Mouse (Mus musculus): Measurements from ENCODE around the gene Osbpl11. TPM values are rescaled to one million over a fixed set of nuclear protein-coding genes. Genes with fewer than 3 reads are reported as not detected.

Gene Osbpl11
- polyA plus RNA-seq (2015; fragmentation: Nextera tagmentation; extraction: Ambion mirVana), result 19.7 and 19.9 TPM in 2 replicates

GRCm38 (mm10) chr16:33184901-33185260 is at the start of gene Osbpl11:
TSS of gene Osbpl11 (plus strand) at chr16:33185071.

GRCm38 (mm10) chr16:33251194-33252051 is 66.6 kb downstream of the Osbpl11 start, which contains the start of gene Snx4:
TSS of gene Snx4 (plus strand) at chr16:33251442.

Other genes with a start within 250 kb of the Osbpl11 start
- gene Iqcg, start 128.9 kb upstream of the Osbpl11 start, polyA plus RNA-seq (2015; fragmentation: Nextera tagmentation; extraction: Ambion mirVana), result 0.64 and 1.2 TPM in 2 replicates
- 699 and 727 TPM in 2 replicates for gene Rpl35a, start 128.6 kb upstream of the Osbpl11 start, polyA plus RNA-seq (2015; fragmentation: Nextera tagmentation; extraction: Ambion mirVana)
- gene Lmln, start 122.5 kb upstream of the Osbpl11 start, polyA plus RNA-seq (2015; fragmentation: Nextera tagmentation; extraction: Ambion mirVana), result 0.63 and 0.82 TPM in 2 replicates
- 65.1 and 80.8 TPM in 2 replicates for gene Snx4, start 66.4 kb downstream of the Osbpl11 start, polyA plus RNA-seq (2015; fragmentation: Nextera tagmentation; extraction: Ambion mirVana)
- 27.3 and 33.7 TPM in 2 replicates for gene Zfp148, start 195.8 kb downstream of the Osbpl11 start, polyA plus RNA-seq (2015; fragmentation: Nextera tagmentation; extraction: Ambion mirVana)

All from urinary bladder, postnatal 0 days (tissue).